Mouse (Mus musculus) stomach, postnatal 0 days (tissue): ENCODE measurements around the gene Gm21083. TPM values are rescaled to one million over a fixed set of nuclear protein-coding genes. Genes with fewer than 3 reads are reported as not detected.
A peak's percentile ranks its signal among the peaks of the same experiment; 100 is the strongest.
"Not testable (repeated sequence)": the region's sequence is repeated elsewhere in the genome, so short reads cannot be mapped to it uniquely, and the experiment has no call there.

Experiments used
- ATAC-seq: fragments of 200-750 bp; cut with Nextera tagmentation; 2 replicates; pipeline ENCODE4 v1.8.0; 2017; ENCODE audit not compliant: low FRiP score, low TSS enrichment
- DNase-seq: peaks from one replicate; pipeline ENCODE4 v3.0.0-alpha.2; 2016; ENCODE audit warnings: low spot score
- H3K27ac ChIP-seq: fragments of 300-500 bp; sonication (generic); replicated peaks from 2 replicates; pipeline ENCODE4 v1.5.1; 2014; ENCODE audit warnings: mild to moderate bottlenecking, control low read depth
- H3K27me3 ChIP-seq: fragments of 300-500 bp; sonication (generic); 2 replicates; pipeline ENCODE4 v1.6.1; 2014; ENCODE audit warnings: low read length; ENCODE audit not compliant: control insufficient read depth, insufficient read depth
- H3K36me3 ChIP-seq: fragments of 300-500 bp; sonication (generic); 2 replicates; pipeline ENCODE4 v1.6.1; 2014; ENCODE audit warnings: low read length, mixed read lengths; ENCODE audit not compliant: control insufficient read depth, insufficient read depth
- H3K4me1 ChIP-seq: fragments of 300-500 bp; sonication (generic); replicated peaks from 2 replicates; pipeline ENCODE4 v1.6.1; 2014; ENCODE audit warnings: antibody characterized with exemption; ENCODE audit not compliant: control insufficient read depth, insufficient read depth
- H3K4me2 ChIP-seq: fragments of 300-500 bp; sonication (generic); replicated peaks from 2 replicates; pipeline ENCODE4 v1.6.1; 2014; ENCODE audit warnings: low read depth, mild to moderate bottlenecking, control low read depth, moderate library complexity
- H3K4me3 ChIP-seq: fragments of 300-500 bp; sonication (generic); 2 replicates; pipeline ENCODE4 v1.5.1; 2014; ENCODE audit warnings: low read depth, low read length, control low read depth
- H3K9ac ChIP-seq: fragments of 300-500 bp; sonication (generic); 2 replicates; pipeline ENCODE4 v1.6.1; 2014; ENCODE audit warnings: mild to moderate bottlenecking, low read length, control low read depth, mixed read lengths
- H3K9me3 ChIP-seq: fragments of 300-500 bp; sonication (generic); 2 replicates; pipeline ENCODE4 v1.6.1; 2016; ENCODE audit warnings: low read length; ENCODE audit not compliant: control insufficient read depth
- CTCF ChIP-seq: IDR thresholded peaks from 2 replicates; pipeline ENCODE4 v1.5.1; 2016; ENCODE audit warnings: antibody characterized with exemption, low read depth, mild to moderate bottlenecking, moderate library complexity
- WGBS: fragments of 180-500 bp; shearing (Covaris S2); extraction: QIAGEN DNeasy Blood & Tissue Kit; methylation state at CpG from one replicate; pipeline ENCODE4 v1.1.7; 2014; 5-methylcytosine and 5-hydroxymethylcytosine counted together
- polyA plus RNA-seq: library from polyadenylated mRNA; unstranded; fragments of >200 nt; fragmentation: Nextera tagmentation; extraction: Ambion mirVana; gene quantifications from 2 replicates; pipeline ENCODE4 v1.2.1, GENCODE M21; 2015

Gene Gm21083
- polyA plus RNA-seq, 1 experiment from 2014 or later, result not detected

DNA sequence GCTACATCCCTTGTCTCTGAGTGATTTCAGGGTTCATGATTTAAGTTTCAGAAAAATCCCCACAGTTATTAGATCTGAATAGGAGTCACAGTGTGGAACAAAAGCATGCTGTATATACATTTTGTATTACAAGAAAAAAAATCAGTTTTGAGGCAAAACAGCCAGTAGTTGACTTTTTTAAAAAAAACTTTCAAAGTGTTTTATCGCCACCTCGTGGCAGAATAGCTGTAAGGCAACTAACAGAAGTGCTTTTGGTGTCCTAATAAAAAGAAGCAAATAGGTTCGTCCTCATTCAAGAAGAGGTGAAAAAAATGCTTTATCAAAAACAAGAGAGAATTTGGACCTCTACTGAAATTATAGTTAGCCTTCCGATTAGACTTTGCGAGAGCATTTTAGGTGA lies 52.9 kb downstream of the Gm21083 start:
- 34% methylated on average over 5 of the region's 5 CpGs for WGBS
- not testable (repeated sequence) for ATAC-seq

More for the DNA sequence above, 52.9 kb downstream of the Gm21083 start:
- H3K36me3 ChIP-seq, H3K9ac ChIP-seq, H3K4me2 ChIP-seq, H3K27me3 ChIP-seq, H3K4me3 ChIP-seq, DNase-seq, H3K4me1 ChIP-seq, H3K27ac ChIP-seq, H3K9me3 ChIP-seq: not testable (repeated sequence)
- TF ChIP-seq CTCF, result peak; percentile 47

Other genes starting within 250 kb of the Gm21083 start
- 0.29 TPM in 1 of 2 replicates, not detected in the other for gene Gm21149, start 100.8 kb upstream of the Gm21083 start, polyA plus RNA-seq
- not detected in 2 replicates for gene Gm21190, start 48.1 kb upstream of the Gm21083 start, polyA plus RNA-seq
- gene Speer4d, start 41.7 kb downstream of the Gm21083 start, polyA plus RNA-seq, result not detected in 2 replicates
- gene 4930572O03Rik, start 79.7 kb downstream of the Gm21083 start, polyA plus RNA-seq, result not detected in 2 replicates
- gene Speer4c, start 136.9 kb downstream of the Gm21083 start, polyA plus RNA-seq, result 0.23 TPM in 1 of 2 replicates, not detected in the other